9 mouse cellular contexts compared by ENCODE assay signal in genomic region chr7:126528166-126528577, GRCm38 (mm10). TPM values are rescaled to one million over a fixed set of nuclear protein-coding genes. Genes with fewer than 3 reads are reported as not detected.
A peak's percentile ranks its signal among the peaks of the same experiment; 100 is the strongest.
DNase-seq lines count a peak whose midpoint lies in the region; ATAC-seq and TF ChIP-seq lines count a peak whose summit lies in the region.
"Had no signal": no experiment of that assay in that cellular context is flagged by ENCODE, and none has a peak within 500 bp of the region (broad histone marks: within the 10 kb centered on the region; RNA-seq: fewer than 3 reads in every experiment).

No protein-coding gene starts in this region.

- H3K36me3 ChIP-seq in embryonic facial prominence, embryonic 11.5 days (replicated peaks; ENCODE audit: control insufficient read depth, insufficient read depth, low read depth, low read length) = no peaks in the 10 kb centered on the region
- no peaks in the 10 kb centered on the region for H3K36me3 ChIP-seq in hindbrain, embryonic 16.5 days (ENCODE audit: control insufficient read depth, insufficient read depth, low read length)

- H3K4me1 ChIP-seq in embryonic facial prominence, embryonic 11.5 days (ENCODE audit: control insufficient read depth, insufficient read depth, low read length) = no peaks in the 10 kb centered on the region
- H3K4me1 ChIP-seq in hindbrain, embryonic 16.5 days (ENCODE audit: control insufficient read depth, insufficient read depth, low read depth, low read length) = peaks cover 2% of the 10 kb centered on the region; the same call in 1 of the 2 replicates

- no peak for DNase-seq in left cerebral cortex, adult 2 months (ENCODE audit: extremely low spot score in 1 of 2, low spot score in 2 of 2)
- no peak for DNase-seq in left cerebral cortex, adult 18-20 months (ENCODE audit: low spot score in 2 of 2)
- peak; percentile 69 for DNase-seq in Muller cell, postnatal 12 days (ENCODE audit: inconsistent ontology term)
- peak; percentile 88 for DNase-seq in embryonic facial prominence, embryonic 11.5 days (ENCODE audit: low spot score)
- DNase-seq in lung, postnatal 10 days = peak; percentile 53
- peak; percentile 21 for DNase-seq in right cerebral cortex, postnatal 4 days

- H3K4me2 ChIP-seq in embryonic facial prominence, embryonic 11.5 days (ENCODE audit: low read depth, low read length) = no peak overlapping the region
- H3K4me2 ChIP-seq in hindbrain, embryonic 16.5 days (ENCODE audit: low read length) = no peak overlapping the region

- H3K27ac ChIP-seq in left cerebral cortex, adult 2 months = no peak overlapping the region
- H3K27ac ChIP-seq in embryonic facial prominence, embryonic 11.5 days (replicated peaks; ENCODE audit: low read depth, low read length) = no peak overlapping the region
- peak overlapping the region; percentile 72 for H3K27ac ChIP-seq in hindbrain, embryonic 16.5 days (ENCODE audit: low read depth, low read length)

- TF ChIP-seq CTCF in left cerebral cortex, adult 2 months (IDR thresholded peaks at IDR 0.05) = peak; percentile 95

- no peaks in the 10 kb centered on the region for H3K9me3 ChIP-seq in embryonic facial prominence, embryonic 11.5 days (replicated peaks; ENCODE audit: control insufficient read depth, low read length)
- H3K9me3 ChIP-seq in hindbrain, embryonic 16.5 days (ENCODE audit: control insufficient read depth, low read length) = no peaks in the 10 kb centered on the region
- H3K9me3 ChIP-seq: megakaryocyte, embryonic 14.5 days had no signal

- intact Hi-C loops in left cerebral cortex, adult 2 months (cut with DNase I) = loop anchor here (1.0 to 5.0 kb wide), 4 partner anchors 47 to 266 kb away; no protein-coding TSS in a partner anchor

- H3K4me3 ChIP-seq in left cerebral cortex, adult 2 months = no peak overlapping the region
- H3K4me3 ChIP-seq in embryonic facial prominence, embryonic 11.5 days (ENCODE audit: low read depth, low read length) = no peak overlapping the region
- no peak overlapping the region for H3K4me3 ChIP-seq in hindbrain, embryonic 16.5 days (ENCODE audit: low read length)
- H3K4me3 ChIP-seq: megakaryocyte, embryonic 14.5 days had no signal

- H3K27me3 ChIP-seq in embryonic facial prominence, embryonic 11.5 days (ENCODE audit: control insufficient read depth, insufficient read depth, low read length) = no peaks in the 10 kb centered on the region
- H3K27me3 ChIP-seq in hindbrain, embryonic 16.5 days (replicated peaks; ENCODE audit: control insufficient read depth, insufficient read depth, low read length) = no peaks in the 10 kb centered on the region; the same call in 1 of the 2 replicates
- H3K27me3 ChIP-seq: megakaryocyte, embryonic 14.5 days had no signal

- ATAC-seq in embryonic facial prominence, embryonic 11.5 days (replicated peaks; ENCODE audit: insufficient number of reproducible peaks, low FRiP score, low TSS enrichment, low read depth) = 0 out of 2 replicates have a peak, but pooled peaks have one; percentile 29
- no peak for ATAC-seq in hindbrain, embryonic 16.5 days
- no peak; the same call in 1 of the 2 replicates for ATAC-seq in frontal cortex, adult (ENCODE audit: low TSS enrichment)

- WGBS in embryonic facial prominence, embryonic 11.5 days = 14% methylated on average over 1 of the region's 1 CpGs
- WGBS in hindbrain, embryonic 16.5 days = 8% methylated on average over 1 of the region's 1 CpGs

- peak overlapping the region; percentile 58 for H3K9ac ChIP-seq in embryonic facial prominence, embryonic 11.5 days (replicated peaks; ENCODE audit: low read length)
- H3K9ac ChIP-seq in hindbrain, embryonic 16.5 days (ENCODE audit: low read depth, low read length) = peak overlapping the region; percentile 54; the same call in 1 of the 2 replicates

RNA-seq across cellular contexts. Expression of gene Atxn2l, which starts 24.9 kb away (rescaled TPM):
- total RNA-seq in left cerebral cortex, adult 2 months (2021) = 100 to 1,000 TPM; 131 to 139 TPM
- 100 to 1,000 TPM; 110 to 115 TPM for total RNA-seq in left cerebral cortex, adult 18-20 months (2021)
- 44.8 and 46.2 TPM in 2 replicates for polyA plus RNA-seq in embryonic facial prominence, embryonic 11.5 days (2014; fragmentation: Nextera tagmentation; extraction: Ambion mirVana)
- polyA plus RNA-seq in hindbrain, embryonic 16.5 days (2015; fragmentation: Nextera tagmentation; extraction: Ambion mirVana) = 48.1 and 59.7 TPM in 2 replicates

RNA-seq across cellular contexts. Expression of gene Eif3c, which starts 38.0 kb away (rescaled TPM):
- total RNA-seq in left cerebral cortex, adult 2 months (2021) = 100 to 1,000 TPM; 173 to 179 TPM
- total RNA-seq in left cerebral cortex, adult 18-20 months (2021) = 100 to 1,000 TPM; 182 to 184 TPM
- polyA plus RNA-seq in embryonic facial prominence, embryonic 11.5 days (2014; fragmentation: Nextera tagmentation; extraction: Ambion mirVana) = 177 and 184 TPM in 2 replicates
- polyA plus RNA-seq in hindbrain, embryonic 16.5 days (2015; fragmentation: Nextera tagmentation; extraction: Ambion mirVana) = 172 and 174 TPM in 2 replicates

RNA-seq across cellular contexts. Expression of gene Tufm, which starts 41.0 kb away (rescaled TPM):
- 10 to 100 TPM; 78.0 to 93.5 TPM for total RNA-seq in left cerebral cortex, adult 2 months (2021)
- 10 to 100 TPM; 90.5 to 94.1 TPM for total RNA-seq in left cerebral cortex, adult 18-20 months (2021)
- 158 and 159 TPM in 2 replicates for polyA plus RNA-seq in embryonic facial prominence, embryonic 11.5 days (2014; fragmentation: Nextera tagmentation; extraction: Ambion mirVana)
- 136 and 137 TPM in 2 replicates for polyA plus RNA-seq in hindbrain, embryonic 16.5 days (2015; fragmentation: Nextera tagmentation; extraction: Ambion mirVana)

RNA-seq across cellular contexts. Expression of gene Sh2b1, which starts 52.9 kb away (rescaled TPM):
- total RNA-seq in left cerebral cortex, adult 2 months (2021) = 10 to 100 TPM; 76.5 to 78.3 TPM
- 10 to 100 TPM; 73.1 to 76.3 TPM for total RNA-seq in left cerebral cortex, adult 18-20 months (2021)
- polyA plus RNA-seq in embryonic facial prominence, embryonic 11.5 days (2014; fragmentation: Nextera tagmentation; extraction: Ambion mirVana) = 36.3 and 39.3 TPM in 2 replicates
- 70.7 and 76.5 TPM in 2 replicates for polyA plus RNA-seq in hindbrain, embryonic 16.5 days (2015; fragmentation: Nextera tagmentation; extraction: Ambion mirVana)

RNA-seq across cellular contexts. Expression of gene Apobr, which starts 56.6 kb away (rescaled TPM):
- 1 to 10 TPM in 1 of 2 experiments, under 1 TPM in 1; 0.45 to 1.2 TPM for total RNA-seq in left cerebral cortex, adult 2 months (2021)
- 1 to 10 TPM in 1 of 2 experiments, under 1 TPM in 1; 0.58 to 1.1 TPM for total RNA-seq in left cerebral cortex, adult 18-20 months (2021)
- polyA plus RNA-seq in embryonic facial prominence, embryonic 11.5 days (2014; fragmentation: Nextera tagmentation; extraction: Ambion mirVana) = 0.52 and 0.72 TPM in 2 replicates
- 0.36 and 0.88 TPM in 2 replicates for polyA plus RNA-seq in hindbrain, embryonic 16.5 days (2015; fragmentation: Nextera tagmentation; extraction: Ambion mirVana)

Comparison
In these comparisons a context has a peak if more than half of its experiments do, and no peak if none do; other contexts are left out.
1. DNase-seq: peak in Muller cell, postnatal 12 days (single experiment), embryonic facial prominence, embryonic 11.5 days (single experiment), lung, postnatal 10 days (single experiment) and right cerebral cortex, postnatal 4 days (single experiment); none in left cerebral cortex, adult 2 months (0 of 2) and left cerebral cortex, adult 18-20 months (0 of 2).